Mouse (Mus musculus): ENCODE measurements around the gene Ablim1. TPM values are rescaled to one million over a fixed set of nuclear protein-coding genes. Genes with fewer than 3 reads are reported as not detected.

Ablim1 gene
- polyA plus RNA-seq, 1 experiment from 2014 or later, result 58.7 TPM

DNA sequence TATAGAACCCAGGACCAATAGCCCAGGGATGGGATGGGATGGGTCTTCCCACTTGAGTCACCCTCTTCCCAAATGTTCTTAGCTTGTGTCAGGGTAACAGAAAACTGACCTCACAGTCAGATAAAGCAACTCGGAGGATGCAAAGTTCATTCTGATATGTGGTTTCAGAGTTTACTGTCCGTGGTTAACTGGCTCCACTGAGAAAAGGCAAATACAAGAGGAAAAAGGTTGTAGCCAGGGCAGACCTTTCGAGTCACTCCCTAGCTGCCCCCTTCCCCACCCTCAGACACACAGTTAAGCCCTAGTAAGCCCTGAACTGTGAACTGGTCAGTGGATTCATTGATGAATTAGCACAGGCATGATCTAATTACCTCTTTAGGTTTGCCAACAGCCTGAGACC lies 7.1 kb upstream of the Ablim1 start:
- 91% methylated on average over 3 of the region's 3 CpGs for WGBS
- Histone ChIP-seq H3K4me2 (no peak overlapping the region), H3K27me3 (replicated peaks) (no peaks in the 10 kb centered on the region), H3K27ac (replicated peaks) (no peak overlapping the region), H3K9ac (replicated peaks) (no peak overlapping the region), H3K36me3 (no peaks in the 10 kb centered on the region), H3K9me3 (replicated peaks) (no peaks in the 10 kb centered on the region), H3K4me1 (no peaks in the 10 kb centered on the region), H3K4me3 (replicated peaks) (no peak overlapping the region)
- ATAC-seq (ENCODE audit: low FRiP score), result no peak

GRCm38 (mm10) chr19:57320656-57321382 lies 6.1 kb upstream of the Ablim1 start:
- Histone ChIP-seq H3K9ac (replicated peaks) (no peak overlapping the region), H3K27ac (replicated peaks) (no peak overlapping the region), H3K4me3 (replicated peaks) (no peak overlapping the region), H3K36me3 (no peaks in the 10 kb centered on the region), H3K4me2 (no peak overlapping the region), H3K27me3 (replicated peaks) (0 out of 2 replicates have a peak, but pooled peaks cover 5% of the 10 kb centered on the region), H3K9me3 (replicated peaks) (no peaks in the 10 kb centered on the region), H3K4me1 (no peaks in the 10 kb centered on the region)
- 83% methylated on average over 9 of the region's 9 CpGs for WGBS
- no peak for ATAC-seq (ENCODE audit: low FRiP score)

DNA sequence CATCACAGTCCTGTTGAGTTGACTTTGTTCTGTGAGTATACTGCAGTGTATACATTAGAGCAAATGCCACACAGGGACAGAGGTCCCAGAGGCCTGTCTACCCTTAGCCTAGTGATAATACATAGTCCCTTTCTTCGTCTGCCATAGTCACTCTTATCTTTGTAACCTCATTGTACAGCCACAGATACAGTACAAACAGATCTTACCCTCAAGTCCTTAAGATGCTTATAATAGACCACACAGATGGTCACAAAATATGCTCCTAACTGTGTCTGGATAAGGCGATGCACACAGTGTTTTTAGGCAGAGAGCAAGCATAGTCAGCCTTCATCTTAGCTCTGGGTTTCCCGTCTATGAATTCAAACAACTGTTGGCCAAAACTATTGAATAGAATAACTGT lies 1.9 kb upstream of the Ablim1 start:
- 94% methylated on average over 3 of the region's 3 CpGs for WGBS
- Histone ChIP-seq H3K4me1 (peaks cover 23% of the 10 kb centered on the region), H3K9me3 (replicated peaks) (no peaks in the 10 kb centered on the region), H3K27me3 (replicated peaks) (0 out of 2 replicates have a peak, but pooled peaks cover 6% of the 10 kb centered on the region), H3K4me2 (no peak overlapping the region), H3K9ac (replicated peaks) (no peak overlapping the region), H3K4me3 (replicated peaks) (no peak overlapping the region), H3K27ac (replicated peaks) (no peak overlapping the region), H3K36me3 (no peaks in the 10 kb centered on the region)
- no peak for ATAC-seq (ENCODE audit: low FRiP score)

- ATAC-seq (ENCODE audit: low FRiP score), result peak; percentile 65
- Histone ChIP-seq H3K27ac (replicated peaks) (peak overlapping the region; percentile 90), H3K27me3 (replicated peaks) (0 out of 2 replicates have a peak, but pooled peaks cover 6% of the 10 kb centered on the region), H3K4me3 (replicated peaks) (peak overlapping the region; percentile 69), H3K4me1 (peaks cover 23% of the 10 kb centered on the region), H3K9me3 (replicated peaks) (no peaks in the 10 kb centered on the region), H3K4me2 (peak overlapping the region; percentile 96), H3K36me3 (no peaks in the 10 kb centered on the region), H3K9ac (replicated peaks) (peak overlapping the region; percentile 90)
- 42% methylated on average over 11 of the region's 11 CpGs for WGBS
Measured at GRCm38 (mm10) chr19:57315013-57315565, 370 bp upstream of the Ablim1 start.

GRCm38 (mm10) chr19:57313891-57314345 lies 801 bp downstream of the Ablim1 start:
- Histone ChIP-seq H3K4me1 (peaks cover 23% of the 10 kb centered on the region), H3K9me3 (replicated peaks) (no peaks in the 10 kb centered on the region), H3K27ac (replicated peaks) (peak overlapping the region; percentile 90), H3K4me2 (peak overlapping the region; percentile 96), H3K9ac (replicated peaks) (peak overlapping the region; percentile 90), H3K36me3 (no peaks in the 10 kb centered on the region), H3K4me3 (replicated peaks) (peak overlapping the region; percentile 69), H3K27me3 (replicated peaks) (0 out of 2 replicates have a peak, but pooled peaks cover 6% of the 10 kb centered on the region)
- 47% methylated on average over 3 of the region's 3 CpGs for WGBS
- 0 out of 2 replicates have a peak, but pooled peaks have one; percentile 20 for ATAC-seq (ENCODE audit: low FRiP score)

GRCm38 (mm10) chr19:57313226-57313625 lies 1.5 kb downstream of the Ablim1 start:
- H3K36me3 ChIP-seq, result no peaks in the 10 kb centered on the region
- H3K4me1 ChIP-seq, result peaks cover 23% of the 10 kb centered on the region
- WGBS, result 74% methylated on average over 10 of the region's 10 CpGs
- no peak overlapping the region for H3K27ac ChIP-seq (replicated peaks)
- H3K27me3 ChIP-seq (replicated peaks), result 0 out of 2 replicates have a peak, but pooled peaks cover 6% of the 10 kb centered on the region
- peak overlapping the region; percentile 96 for H3K4me2 ChIP-seq
- H3K4me3 ChIP-seq (replicated peaks), result peak overlapping the region; percentile 69; the same call in 1 of the 2 replicates
- no peak for ATAC-seq (ENCODE audit: low FRiP score)
- H3K9me3 ChIP-seq (replicated peaks), result no peaks in the 10 kb centered on the region
- no peak overlapping the region for H3K9ac ChIP-seq (replicated peaks)

- Histone ChIP-seq H3K4me2 (no peak overlapping the region), H3K27ac (replicated peaks) (no peak overlapping the region), H3K27me3 (replicated peaks) (no peaks in the 10 kb centered on the region), H3K4me3 (replicated peaks) (no peak overlapping the region), H3K4me1 (peaks cover 19% of the 10 kb centered on the region), H3K9ac (replicated peaks) (no peak overlapping the region), H3K36me3 (no peaks in the 10 kb centered on the region), H3K9me3 (replicated peaks) (no peaks in the 10 kb centered on the region)
- WGBS, result 74% methylated on average over 4 of the region's 4 CpGs
- no peak for ATAC-seq (ENCODE audit: low FRiP score)
Measured at GRCm38 (mm10) chr19:57309980-57310379, 4.7 kb downstream of the Ablim1 start.

GRCm38 (mm10) chr19:57306601-57307000 lies 8.1 kb downstream of the Ablim1 start:
- WGBS, result 65% methylated on average over 4 of the region's 4 CpGs
- Histone ChIP-seq H3K4me2 (no peak overlapping the region), H3K27ac (replicated peaks) (no peak overlapping the region), H3K9ac (replicated peaks) (no peak overlapping the region), H3K4me3 (replicated peaks) (no peak overlapping the region), H3K36me3 (no peaks in the 10 kb centered on the region), H3K4me1 (no peaks in the 10 kb centered on the region), H3K9me3 (replicated peaks) (no peaks in the 10 kb centered on the region), H3K27me3 (replicated peaks) (no peaks in the 10 kb centered on the region)
- no peak for ATAC-seq (ENCODE audit: low FRiP score)

GRCm38 (mm10) chr19:57305972-57306371 lies 8.7 kb downstream of the Ablim1 start:
- Histone ChIP-seq H3K4me3 (replicated peaks) (no peak overlapping the region), H3K4me2 (no peak overlapping the region), H3K4me1 (no peaks in the 10 kb centered on the region), H3K27ac (replicated peaks) (no peak overlapping the region), H3K36me3 (no peaks in the 10 kb centered on the region), H3K9ac (replicated peaks) (no peak overlapping the region), H3K27me3 (replicated peaks) (no peaks in the 10 kb centered on the region), H3K9me3 (replicated peaks) (no peaks in the 10 kb centered on the region)
- 81% methylated on average over 8 of the region's 8 CpGs for WGBS
- no peak for ATAC-seq (ENCODE audit: low FRiP score)

DNA sequence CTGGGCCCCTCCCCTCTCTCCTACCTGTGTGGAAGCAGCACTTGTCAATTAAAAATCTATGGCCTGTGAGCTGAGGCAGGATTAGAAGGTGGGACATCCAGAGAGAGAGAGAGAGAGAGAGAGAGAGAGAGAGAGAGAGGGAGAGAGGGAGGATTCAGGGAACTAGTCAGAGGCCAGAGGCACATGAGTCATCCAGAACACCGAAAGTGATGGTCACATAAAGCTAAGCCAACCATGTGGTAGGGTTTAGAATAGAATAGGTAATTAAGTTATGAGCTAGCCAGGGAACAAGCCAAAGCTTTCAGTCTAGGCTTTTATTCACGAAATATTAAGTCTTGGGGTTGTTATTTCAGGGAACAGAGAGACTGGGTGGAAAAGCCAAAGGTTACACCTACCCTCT lies 10.1 kb downstream of the Ablim1 start:
- Histone ChIP-seq H3K36me3 (no peaks in the 10 kb centered on the region), H3K4me2 (no peak overlapping the region), H3K4me3 (replicated peaks) (no peak overlapping the region), H3K27ac (replicated peaks) (no peak overlapping the region), H3K4me1 (no peaks in the 10 kb centered on the region), H3K27me3 (replicated peaks) (no peaks in the 10 kb centered on the region), H3K9me3 (replicated peaks) (no peaks in the 10 kb centered on the region), H3K9ac (replicated peaks) (no peak overlapping the region)
- 84% methylated on average over 2 of the region's 2 CpGs for WGBS
- no peak for ATAC-seq (ENCODE audit: low FRiP score)

DNA sequence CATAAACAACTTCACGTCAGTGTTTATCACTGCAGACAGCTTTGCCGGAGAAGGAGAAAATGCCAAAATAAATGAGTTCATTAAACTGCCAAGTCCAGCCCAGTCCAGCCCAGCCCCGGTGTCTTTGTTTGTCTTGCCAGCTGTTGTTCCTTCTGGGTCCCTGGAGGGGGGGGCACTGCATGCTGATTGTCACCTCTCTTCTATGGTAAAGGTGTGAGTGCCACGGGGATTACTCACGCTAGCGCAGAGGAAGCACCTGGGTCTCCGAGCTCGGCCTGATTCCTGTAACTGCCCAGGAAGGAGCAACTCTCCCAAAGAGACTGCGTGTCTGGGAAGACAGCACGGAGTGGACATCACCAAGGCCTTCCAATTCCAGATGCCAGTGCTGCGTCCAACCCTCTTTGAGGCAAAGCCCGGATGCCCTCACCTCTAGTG lies 12.7 kb downstream of the Ablim1 start:
- Histone ChIP-seq H3K36me3 (no peaks in the 10 kb centered on the region), H3K4me3 (replicated peaks) (no peak overlapping the region), H3K4me2 (no peak overlapping the region), H3K27ac (replicated peaks) (no peak overlapping the region), H3K9me3 (replicated peaks) (no peaks in the 10 kb centered on the region), H3K4me1 (no peaks in the 10 kb centered on the region), H3K9ac (replicated peaks) (no peak overlapping the region), H3K27me3 (replicated peaks) (no peaks in the 10 kb centered on the region)
- ATAC-seq (ENCODE audit: low FRiP score), result no peak
- 61% methylated on average over 12 of the region's 12 CpGs for WGBS

GRCm38 (mm10) chr19:57298006-57298405 lies 16.7 kb downstream of the Ablim1 start:
- Histone ChIP-seq H3K9me3 (replicated peaks) (no peaks in the 10 kb centered on the region), H3K27ac (replicated peaks) (no peak overlapping the region), H3K36me3 (no peaks in the 10 kb centered on the region), H3K4me3 (replicated peaks) (no peak overlapping the region), H3K4me2 (no peak overlapping the region), H3K4me1 (no peaks in the 10 kb centered on the region; the same call in 1 of the 2 replicates), H3K9ac (replicated peaks) (no peak overlapping the region), H3K27me3 (replicated peaks) (no peaks in the 10 kb centered on the region)
- 83% methylated on average over 5 of the region's 5 CpGs for WGBS
- ATAC-seq (ENCODE audit: low FRiP score), result no peak
